Mouse (Mus musculus) small intestine, adult 2 months (tissue): ENCODE data around the gene Dyrk1a.

Experiments
- CTCF ChIP-seq: fragments of 200-500 bp; IDR thresholded peaks from 2 replicates; pipeline ENCODE4 v1.5.1; 2012; ENCODE audit warnings: low read depth, mild to moderate bottlenecking, control low read depth, inconsistent platforms, low read length, moderate library complexity, mixed read lengths; ENCODE audit not compliant: insufficient replicate concordance, insufficient read length; ENCODE audit errors: extremely low read depth
- POLR2A ChIP-seq: fragments of 200-500 bp; IDR thresholded peaks from 2 replicates; pipeline ENCODE4 v1.6.1; 2012; ENCODE audit warnings: low read depth, mild to moderate bottlenecking, control low read depth, inconsistent platforms, low read length, moderate library complexity

DNA sequence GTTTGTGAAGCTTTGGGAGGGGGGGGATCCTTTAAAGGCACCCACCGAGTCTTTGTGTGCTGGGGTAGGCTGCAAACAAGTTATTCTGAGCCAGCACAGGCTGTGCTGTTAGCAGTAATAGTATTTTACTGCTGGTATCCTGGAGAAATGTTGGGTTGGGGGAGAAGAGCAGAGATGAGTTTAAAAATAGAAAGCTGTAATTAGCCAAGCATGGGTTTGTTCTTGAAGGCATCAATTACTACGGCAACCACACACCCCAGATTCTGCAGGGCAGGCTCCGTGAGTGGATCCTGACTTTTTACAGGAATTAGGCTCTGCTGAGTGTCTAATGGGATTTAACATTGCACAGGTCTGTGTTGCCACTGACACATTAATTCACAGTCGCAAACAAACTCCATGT lies 149.1 kb downstream of the Dyrk1a start:
- no peak for TF ChIP-seq CTCF
- TF ChIP-seq POLR2A, result no peak
